Mouse (Mus musculus): ENCODE measurements around the gene Emcn.

The Emcn gene

DNA sequence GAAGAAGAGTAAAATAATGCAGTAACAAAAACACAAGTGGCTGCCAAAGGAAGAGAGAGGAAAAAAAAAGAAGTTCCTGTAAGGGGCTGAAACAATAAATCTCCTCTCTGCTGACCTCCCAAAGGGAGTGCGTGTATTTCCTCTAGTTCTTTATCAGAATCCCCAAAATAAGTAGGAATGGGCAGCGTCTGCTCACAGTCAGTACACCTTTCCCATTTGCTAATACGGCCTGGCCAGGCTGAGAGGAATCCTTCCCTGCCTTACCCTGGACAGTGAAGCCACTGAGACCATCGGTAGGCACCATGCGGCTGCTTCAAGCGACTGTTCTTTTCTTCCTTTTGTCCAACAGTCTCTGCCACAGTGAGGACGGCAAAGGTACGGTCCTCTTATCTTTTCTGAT lies at the start of gene Emcn:
TSS of gene Emcn (plus strand) at position 130 of the 400 bp plus-strand sequence.
- DNase-seq = peak; percentile 65

DNA sequence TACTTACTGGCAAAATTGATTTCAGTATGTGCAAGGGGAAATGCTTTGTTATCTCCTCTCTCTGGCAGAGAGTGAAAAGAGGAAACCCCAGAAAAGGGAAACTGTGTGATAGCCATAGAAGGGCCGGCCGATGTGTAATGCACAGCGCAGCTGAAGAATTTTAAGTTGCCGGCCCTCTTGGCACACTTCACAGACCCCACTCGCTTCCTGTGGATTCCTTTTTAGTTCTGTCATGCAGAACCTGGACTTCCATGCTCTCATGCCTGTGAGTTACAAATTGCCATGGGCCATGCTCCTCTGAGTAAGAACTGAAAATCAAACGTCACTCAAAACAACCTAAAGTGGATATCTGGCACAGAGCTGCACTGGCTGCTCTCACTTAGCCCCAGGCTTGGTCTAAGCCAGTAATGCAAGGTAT lies 47.7 kb upstream of the Emcn start:
- DNase-seq = peak; percentile 11

DNA sequence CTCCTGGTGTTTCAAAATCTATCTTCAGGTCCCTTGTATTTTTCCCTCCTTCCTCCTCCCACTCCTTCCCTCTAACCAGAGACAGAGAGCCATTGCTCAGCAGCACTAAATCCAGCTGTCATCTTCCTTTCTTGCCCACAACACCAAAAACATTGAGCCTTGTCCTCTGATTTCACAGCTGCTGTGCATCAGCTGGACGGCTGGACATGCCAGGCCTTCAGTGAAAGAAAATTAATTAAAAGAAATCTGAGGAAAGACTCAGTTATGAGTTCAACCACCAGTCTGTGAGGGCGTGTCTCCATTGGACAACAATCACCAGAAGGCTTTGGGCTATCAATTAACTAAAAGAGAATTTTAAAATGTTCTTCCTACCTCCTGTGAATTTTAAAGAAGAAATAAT lies 42.6 kb upstream of the Emcn start:
- DNase-seq = no peak

GRCm38 (mm10) chr3:137300210-137300609 lies 40.7 kb upstream of the Emcn start:
- no peak for DNase-seq

DNA sequence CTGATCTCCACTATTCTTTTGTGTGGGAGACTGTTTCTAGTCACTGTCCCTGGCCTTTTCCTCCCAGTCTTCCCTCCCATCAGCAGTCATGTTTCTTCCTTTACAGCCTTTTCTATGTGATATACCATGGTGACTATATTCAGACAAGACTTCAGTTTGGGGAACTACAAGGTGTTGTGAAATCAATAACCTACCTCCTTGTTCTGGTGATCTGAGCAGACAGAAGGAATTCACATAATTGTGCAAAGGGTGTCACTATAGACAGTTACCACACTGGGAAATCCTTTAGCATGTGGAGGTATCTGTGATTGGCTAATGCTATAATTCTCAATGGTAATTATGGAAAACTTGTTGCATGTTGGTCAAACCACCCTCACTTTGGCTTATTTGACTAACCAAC lies 39.7 kb upstream of the Emcn start:
- no peak for DNase-seq

DNA sequence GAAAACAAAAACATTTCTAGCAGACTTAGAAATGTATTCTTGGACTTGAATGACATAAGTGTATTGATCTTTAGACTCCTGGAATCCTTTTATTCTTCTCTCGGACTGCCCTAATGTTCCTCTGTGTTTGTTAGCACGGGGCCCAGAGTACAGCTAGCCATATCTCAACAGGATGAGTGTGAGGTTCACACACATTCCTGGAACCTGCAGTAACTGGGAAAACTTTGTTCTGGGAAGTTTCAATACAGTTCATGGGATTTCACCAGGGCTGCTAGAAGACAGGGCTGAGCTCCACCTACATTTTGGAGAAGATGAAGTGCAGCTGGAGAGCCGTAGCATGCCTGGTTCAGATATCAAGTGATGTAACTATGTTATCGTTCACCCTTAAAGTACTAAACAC lies 38.1 kb upstream of the Emcn start:
- no peak for DNase-seq

- no peak for DNase-seq
Measured at GRCm38 (mm10) chr3:137309959-137310358, 30.9 kb upstream of the Emcn start.

- DNase-seq = no peak
Measured at GRCm38 (mm10) chr3:137312540-137312939, 28.3 kb upstream of the Emcn start.

DNA sequence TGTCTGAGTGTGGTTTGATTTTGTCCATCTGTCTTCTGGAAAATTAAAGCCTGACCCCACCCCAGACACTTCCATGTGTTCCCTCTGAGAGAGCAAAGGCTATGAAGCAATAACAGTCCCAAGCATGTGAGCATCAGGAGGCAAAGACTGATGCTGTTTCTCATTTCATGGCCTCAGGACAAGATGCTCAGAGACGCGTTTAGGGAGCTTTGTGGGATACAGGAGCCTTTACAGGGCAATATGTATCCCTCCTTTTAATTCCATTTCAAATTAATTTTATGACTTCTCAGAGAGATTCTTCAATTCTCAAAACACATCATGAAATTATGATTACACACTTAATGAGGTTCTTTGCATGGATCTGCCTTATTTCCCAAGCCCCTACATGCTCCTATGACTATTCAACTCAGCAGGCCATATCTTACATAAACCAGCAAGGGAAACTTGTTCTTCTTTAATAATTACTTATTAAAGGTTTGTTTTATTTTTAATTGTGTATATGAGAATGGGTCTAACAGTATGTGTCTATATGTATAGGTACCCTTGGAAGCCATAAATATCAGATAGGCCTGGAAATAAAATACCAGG lies 27.0 kb upstream of the Emcn start:
- DNase-seq = no peak

DNA sequence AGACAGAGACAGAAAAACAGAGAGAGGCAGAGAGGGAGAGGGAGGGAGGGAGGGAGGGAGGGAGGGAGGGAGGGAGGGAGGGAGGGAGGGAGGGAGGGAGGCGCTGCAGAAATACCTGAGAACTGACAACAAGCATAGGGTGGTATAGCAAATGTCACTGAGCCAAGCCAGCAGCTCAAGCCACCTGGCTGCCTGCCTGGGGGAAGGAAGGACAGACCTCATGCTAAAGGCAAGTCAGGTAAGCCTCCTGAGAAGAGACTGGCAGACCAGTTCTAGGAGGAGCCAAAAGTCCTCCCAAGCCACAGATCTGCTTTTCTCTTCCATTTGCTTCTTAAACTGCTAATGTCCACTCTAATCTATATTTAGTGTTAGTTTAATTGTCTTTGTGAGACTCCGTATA lies 22.5 kb upstream of the Emcn start:
- DNase-seq = no peak

- no peak for DNase-seq
Measured at GRCm38 (mm10) chr3:137319950-137320349, 20.9 kb upstream of the Emcn start.

GRCm38 (mm10) chr3:137322304-137322703 lies 18.6 kb upstream of the Emcn start:
- DNase-seq = peak; percentile 59

DNA sequence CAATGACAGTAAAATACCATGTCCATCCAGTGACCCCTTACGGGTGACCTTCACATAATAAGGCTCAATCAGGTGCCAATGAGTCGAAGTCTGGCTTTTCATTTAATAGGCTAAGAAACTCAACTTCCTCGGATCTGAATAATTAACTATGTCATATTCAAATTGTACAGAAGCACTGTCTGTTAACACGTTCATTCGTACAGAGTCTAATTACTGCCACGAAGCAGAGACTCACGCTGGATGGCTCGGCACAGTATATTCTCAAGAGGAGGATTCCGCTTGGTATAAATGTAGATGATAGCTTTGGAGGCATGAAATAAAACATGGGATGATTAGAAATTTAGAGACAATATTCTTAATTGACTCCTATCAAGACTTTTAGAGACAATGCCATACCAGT lies 11.0 kb upstream of the Emcn start:
- DNase-seq = no peak

GRCm38 (mm10) chr3:137330950-137331349 lies 9.9 kb upstream of the Emcn start:
- no peak for DNase-seq

DNA sequence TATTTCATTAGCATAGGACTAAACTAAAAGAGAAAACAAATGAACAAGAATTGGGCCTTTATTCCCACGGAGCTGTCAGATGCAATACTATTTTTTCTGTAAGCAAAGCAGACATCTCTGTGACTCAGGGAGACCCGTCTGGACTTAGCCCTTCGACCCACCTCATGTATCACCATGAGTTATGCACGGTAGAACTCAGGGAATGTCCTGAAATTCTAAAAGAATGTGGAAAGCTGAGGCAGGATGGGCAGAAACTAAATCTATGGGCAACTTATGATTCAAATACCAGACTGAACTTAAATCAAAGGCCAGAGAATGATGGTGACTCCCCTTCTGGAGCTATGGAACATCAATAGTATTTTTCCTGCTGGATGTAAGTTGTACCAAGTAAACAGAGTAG lies 8.3 kb upstream of the Emcn start:
- DNase-seq = no peak

GRCm38 (mm10) chr3:137335957-137336356 lies 4.9 kb upstream of the Emcn start:
- DNase-seq = no peak

DNA sequence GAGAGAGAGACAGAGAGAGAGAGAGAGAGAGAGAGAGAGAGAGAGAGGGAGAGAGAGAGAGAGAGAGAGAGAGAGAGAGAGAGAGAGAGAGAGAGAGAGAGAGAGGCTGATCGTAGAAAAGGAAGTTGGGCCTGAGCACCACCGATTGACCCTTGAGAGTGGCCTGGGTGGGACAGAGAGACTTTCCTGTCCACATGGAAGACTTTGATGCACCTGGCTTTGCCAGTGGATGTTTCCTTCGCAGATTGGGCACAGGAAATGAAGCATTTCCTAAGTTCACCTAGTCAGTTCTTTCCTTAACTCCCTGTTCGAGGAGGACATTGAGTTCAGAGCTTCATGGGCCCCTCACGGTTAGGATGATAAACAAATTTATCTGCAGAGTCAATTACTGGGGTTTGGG lies 2.6 kb downstream of the Emcn start:
- DNase-seq = peak; percentile 31

GRCm38 (mm10) chr3:137351882-137352281 lies 11.0 kb downstream of the Emcn start:
- no peak for DNase-seq

GRCm38 (mm10) chr3:137356697-137357096 lies 15.8 kb downstream of the Emcn start:
- DNase-seq = no peak

GRCm38 (mm10) chr3:137367123-137367825 lies 26.4 kb downstream of the Emcn start:
- DNase-seq = no peak

- no peak for DNase-seq
Measured at GRCm38 (mm10) chr3:137367826-137368325, 27.0 kb downstream of the Emcn start.

DNA sequence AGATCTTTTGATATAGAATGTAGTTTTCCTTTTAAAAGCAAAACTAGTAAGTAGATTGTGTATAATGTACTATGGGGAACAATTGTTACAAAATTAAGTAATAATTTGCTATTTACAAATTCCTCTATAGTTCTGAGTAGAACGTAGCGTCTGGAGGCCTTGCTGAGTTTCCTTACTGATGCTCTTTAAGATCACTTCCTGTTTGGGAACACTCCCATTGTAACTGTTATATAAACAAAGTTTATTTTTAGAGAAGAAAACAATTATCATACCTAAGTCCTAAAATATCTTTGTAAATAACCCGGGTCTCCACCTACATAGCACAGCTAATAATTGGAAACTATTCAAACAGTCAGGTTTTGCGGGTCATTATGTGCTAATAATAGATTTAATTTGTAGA lies 32.0 kb downstream of the Emcn start:
- no peak for DNase-seq

DNA sequence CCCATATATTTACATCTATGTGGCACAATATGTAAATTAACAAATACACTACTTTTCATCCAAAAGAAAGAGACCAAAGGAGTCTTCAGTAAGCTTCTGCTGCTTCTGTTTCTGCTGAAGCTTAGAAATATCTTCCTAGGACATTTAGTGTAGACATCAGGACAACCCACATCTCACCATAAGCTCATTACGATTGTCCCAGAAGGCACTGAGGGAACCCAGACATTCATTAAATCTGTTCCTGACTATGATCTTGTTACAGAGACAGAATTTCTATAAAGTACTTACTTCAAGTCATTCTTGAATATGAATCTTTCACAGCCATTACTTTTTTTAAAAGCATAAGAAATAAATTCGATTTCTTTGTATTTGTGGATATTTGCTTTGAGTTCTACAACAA lies 41.4 kb downstream of the Emcn start:
- DNase-seq = no peak

DNA sequence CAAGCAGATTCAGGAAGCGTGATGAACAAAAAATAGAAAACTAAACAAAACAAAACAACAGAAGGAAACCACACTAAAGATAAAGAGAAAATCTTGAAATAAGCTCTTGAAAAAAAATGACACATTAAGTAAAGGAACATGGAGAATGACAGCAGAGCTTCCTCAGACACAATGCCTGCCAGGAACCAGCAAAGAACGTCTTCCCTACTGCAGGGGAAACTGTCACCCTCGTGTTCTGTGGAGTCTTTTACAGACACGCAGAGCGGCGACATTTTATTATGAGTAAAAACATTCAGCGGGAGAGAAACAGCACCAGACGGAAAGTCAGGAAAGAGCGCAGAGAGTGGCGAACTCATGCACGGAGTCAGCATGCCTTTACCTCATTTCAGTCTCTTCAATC lies 54.7 kb downstream of the Emcn start:
- DNase-seq = no peak
